Mouse (Mus musculus): ENCODE measurements around the gene Stat5a.

- TF ChIP-seq CTCF (IDR thresholded peaks at IDR 0.05; ENCODE audit: borderline replicate concordance, control insufficient read depth, extremely low read depth, insufficient read depth, low read length, poor library complexity), result no peak
- no peak for TF ChIP-seq POLR2A (IDR thresholded peaks at IDR 0.05; ENCODE audit: control insufficient read depth, extremely low read depth, insufficient read depth, low read length, poor library complexity)
Measured at GRCm38 (mm10) chr11:100904580-100905351, 45.6 kb downstream of the Stat5a start.
